Mouse (Mus musculus) limb, embryonic 13.5 days (tissue): Measurements from ENCODE around the gene Zdhhc20. TPM values are rescaled to one million over a fixed set of nuclear protein-coding genes. Genes with fewer than 3 reads are reported as not detected.

ENCODE experiments used
- ATAC-seq: fragments of 200-750 bp; cut with Nextera tagmentation; 2 replicates; pipeline ENCODE4 v1.8.0; 2017; ENCODE audit warnings: low read depth, moderate number of reproducible peaks, moderate TSS enrichment; ENCODE audit not compliant: low FRiP score
- H3K27ac ChIP-seq: fragments of 300-500 bp; sonication (generic); 2 replicates; pipeline ENCODE4 v1.5.1; 2015; ENCODE audit warnings: inconsistent platforms, mild to moderate bottlenecking, moderate library complexity
- H3K27me3 ChIP-seq: fragments of 300-500 bp; sonication (generic); 2 replicates; pipeline ENCODE4 v1.6.1; 2015; ENCODE audit warnings: mild to moderate bottlenecking, inconsistent platforms
- H3K36me3 ChIP-seq: fragments of 300-500 bp; sonication (generic); 2 replicates; pipeline ENCODE4 v1.6.1; 2015; ENCODE audit warnings: inconsistent platforms, mild to moderate bottlenecking, moderate library complexity
- H3K4me1 ChIP-seq: fragments of 300-500 bp; sonication (generic); 2 replicates; pipeline ENCODE4 v1.6.1; 2015; ENCODE audit warnings: inconsistent platforms
- H3K4me2 ChIP-seq: fragments of 300-500 bp; sonication (generic); replicated peaks from 2 replicates; pipeline ENCODE4 v1.6.1; 2015; ENCODE audit warnings: inconsistent platforms, mild to moderate bottlenecking, moderate library complexity
- H3K4me3 ChIP-seq: fragments of 300-500 bp; sonication (generic); 2 replicates; pipeline ENCODE4 v1.5.1; 2015; ENCODE audit warnings: moderate library complexity, mild to moderate bottlenecking, inconsistent platforms
- H3K9ac ChIP-seq: fragments of 300-500 bp; sonication (generic); 2 replicates; pipeline ENCODE4 v1.6.1; 2015; ENCODE audit warnings: mild to moderate bottlenecking, inconsistent platforms
- H3K9me3 ChIP-seq: fragments of 300-500 bp; sonication (generic); 2 replicates; pipeline ENCODE4 v1.6.1; 2016; ENCODE audit warnings: inconsistent platforms
- WGBS: fragments of 180-500 bp; shearing (Covaris S2); methylation state at CpG from one replicate; pipeline ENCODE4 v1.1.7; 2015; 5-methylcytosine and 5-hydroxymethylcytosine counted together
- microRNA-seq: library from miRNA; unstranded; fragments of <30 nt; microRNA quantifications from one replicate; pipeline ENCODE4, GENCODE M21; 2016
- polyA plus RNA-seq: library from polyadenylated mRNA; unstranded; fragments of >200 nt; fragmentation: Nextera tagmentation; extraction: Ambion mirVana; gene quantifications from 2 replicates; pipeline ENCODE4 v1.2.1, GENCODE M21; 2015

Zdhhc20 gene
- polyA plus RNA-seq, 1 experiment from 2014 or later: 81.8 TPM

GRCm38 (mm10) chr14:57803731-57804130, 86.3 kb downstream of the Zdhhc20 start:
- 92% methylated on average over 4 of the region's 4 CpGs for WGBS
- H3K4me1 ChIP-seq: peaks cover 14% of the 10 kb centered on the region

GRCm38 (mm10) chr14:57797991-57798931, 91.8 kb downstream of the Zdhhc20 start, which contains the start of gene Sap18:
Gene Sap18, plus strand, starts transcription at chr14:57798180.
- Histone ChIP-seq H3K4me3 (peak within 1 kb of the TSS; percentile 86), H3K27me3 (no peaks in the 10 kb centered on the region), H3K36me3 (peaks cover 26% of the 10 kb centered on the region), H3K9ac (peak within 1 kb of the TSS; percentile 91), H3K9me3 (no peaks in the 10 kb centered on the region), H3K4me1 (peaks cover 14% of the 10 kb centered on the region), H3K27ac (peak within 1 kb of the TSS; percentile 73), H3K4me2 (peak within 1 kb of the TSS; percentile 84)
- WGBS: under 1% methylated on average over 86 of the region's 99 CpGs
- ATAC-seq: peak; percentile 95

More at GRCm38 (mm10) chr14:57803731-57804130, 86.3 kb downstream of the Zdhhc20 start:
- no peaks in the 10 kb centered on the region for H3K9me3 ChIP-seq
- H3K9ac ChIP-seq: no peak overlapping the region
- H3K36me3 ChIP-seq: peaks cover 77% of the 10 kb centered on the region
- ATAC-seq: no peak
- no peak overlapping the region for H3K27ac ChIP-seq
- no peak overlapping the region for H3K4me2 ChIP-seq
- H3K4me3 ChIP-seq: no peak overlapping the region
- no peaks in the 10 kb centered on the region for H3K27me3 ChIP-seq

- H3K36me3 ChIP-seq: peaks cover 19% of the 10 kb centered on the region
- 10% methylated on average over 7 of the region's 7 CpGs for WGBS
- peak; percentile 75 for ATAC-seq
- H3K27ac ChIP-seq: no peak overlapping the region
- peak overlapping the region; percentile 65 for H3K4me2 ChIP-seq
- peak overlapping the region; percentile 53 for H3K9ac ChIP-seq
- peaks cover 14% of the 10 kb centered on the region for H3K4me1 ChIP-seq
- no peaks in the 10 kb centered on the region for H3K27me3 ChIP-seq
- no peaks in the 10 kb centered on the region for H3K9me3 ChIP-seq
- H3K4me3 ChIP-seq: peak overlapping the region; percentile 86
Measured at GRCm38 (mm10) chr14:57797551-57797950, 92.5 kb downstream of the Zdhhc20 start.

- no peaks in the 10 kb centered on the region for H3K27me3 ChIP-seq
- WGBS: 86% methylated on average over 4 of the region's 4 CpGs
- H3K9me3 ChIP-seq: no peaks in the 10 kb centered on the region
- no peaks in the 10 kb centered on the region for H3K4me1 ChIP-seq
- H3K27ac ChIP-seq: no peak overlapping the region
- H3K4me2 ChIP-seq: no peak overlapping the region
- ATAC-seq: no peak
- no peak overlapping the region for H3K9ac ChIP-seq
- no peak overlapping the region for H3K4me3 ChIP-seq
- H3K36me3 ChIP-seq: no peaks in the 10 kb centered on the region
Measured at GRCm38 (mm10) chr14:57791171-57791570, 98.9 kb downstream of the Zdhhc20 start.

GRCm38 (mm10) chr14:57789759-57790158, 100.3 kb downstream of the Zdhhc20 start:
- ATAC-seq: no peak
- H3K36me3 ChIP-seq: no peaks in the 10 kb centered on the region
- H3K4me1 ChIP-seq: no peaks in the 10 kb centered on the region
- H3K27ac ChIP-seq: no peak overlapping the region
- H3K9ac ChIP-seq: no peak overlapping the region
- H3K4me3 ChIP-seq: no peak overlapping the region
- no peaks in the 10 kb centered on the region for H3K27me3 ChIP-seq
- WGBS: 89% methylated on average over 9 of the region's 9 CpGs
- no peaks in the 10 kb centered on the region for H3K9me3 ChIP-seq
- H3K4me2 ChIP-seq: no peak overlapping the region

- no peaks in the 10 kb centered on the region for H3K27me3 ChIP-seq
- no peaks in the 10 kb centered on the region for H3K9me3 ChIP-seq
- H3K36me3 ChIP-seq: no peaks in the 10 kb centered on the region
- no peak for ATAC-seq
- H3K4me1 ChIP-seq: no peaks in the 10 kb centered on the region
- H3K4me2 ChIP-seq: no peak overlapping the region
- H3K27ac ChIP-seq: no peak overlapping the region
- 63% methylated on average over 2 of the region's 2 CpGs for WGBS
- H3K4me3 ChIP-seq: no peak overlapping the region
- H3K9ac ChIP-seq: no peak overlapping the region
Measured at GRCm38 (mm10) chr14:57789311-57789710, 100.8 kb downstream of the Zdhhc20 start.

GRCm38 (mm10) chr14:57787406-57787805, 102.7 kb downstream of the Zdhhc20 start:
- WGBS: 56% methylated on average over 4 of the region's 4 CpGs
- ATAC-seq: no peak
- H3K27me3 ChIP-seq: no peaks in the 10 kb centered on the region
- H3K4me2 ChIP-seq: no peak overlapping the region
- H3K4me3 ChIP-seq: no peak overlapping the region
- no peak overlapping the region for H3K27ac ChIP-seq
- H3K4me1 ChIP-seq: no peaks in the 10 kb centered on the region
- no peaks in the 10 kb centered on the region for H3K36me3 ChIP-seq
- H3K9me3 ChIP-seq: no peaks in the 10 kb centered on the region
- H3K9ac ChIP-seq: no peak overlapping the region

Small RNA genes within 50 kb of the gene (microRNA-seq; reads per million reads assigned to microRNA genes)
- not detected for gene Mir3077

Other genes starting within 250 kb of the Zdhhc20 start
- 26.4 and 28.2 TPM in 2 replicates for gene Xpo4, start 224.8 kb downstream of the Zdhhc20 start, polyA plus RNA-seq
- gene Gm49361, start 144.2 kb downstream of the Zdhhc20 start, polyA plus RNA-seq: not detected in 2 replicates
- 27.6 and 29.4 TPM in 2 replicates for gene Lats2, start 131.9 kb downstream of the Zdhhc20 start, polyA plus RNA-seq
- 25.9 and 30.2 TPM in 2 replicates for gene Sap18, start 92.1 kb downstream of the Zdhhc20 start, polyA plus RNA-seq
- 36.7 and 42.4 TPM in 2 replicates for gene Ska3, start 64.1 kb downstream of the Zdhhc20 start, polyA plus RNA-seq
- gene Mrpl57, start 64.0 kb downstream of the Zdhhc20 start, polyA plus RNA-seq: 128 and 146 TPM in 2 replicates
- gene Micu2, start 109.0 kb upstream of the Zdhhc20 start, polyA plus RNA-seq: 93.8 and 100.0 TPM in 2 replicates
- gene Fgf9, start 180.3 kb upstream of the Zdhhc20 start, polyA plus RNA-seq: 14.1 TPM in 2 replicates